Mouse (Mus musculus): Measurements from ENCODE around the gene Ext2. TPM values are rescaled to one million over a fixed set of nuclear protein-coding genes. Genes with fewer than 3 reads are reported as not detected.

The Ext2 gene
- polyA plus RNA-seq, 1 experiment from 2014 or later: 114 TPM

DNA sequence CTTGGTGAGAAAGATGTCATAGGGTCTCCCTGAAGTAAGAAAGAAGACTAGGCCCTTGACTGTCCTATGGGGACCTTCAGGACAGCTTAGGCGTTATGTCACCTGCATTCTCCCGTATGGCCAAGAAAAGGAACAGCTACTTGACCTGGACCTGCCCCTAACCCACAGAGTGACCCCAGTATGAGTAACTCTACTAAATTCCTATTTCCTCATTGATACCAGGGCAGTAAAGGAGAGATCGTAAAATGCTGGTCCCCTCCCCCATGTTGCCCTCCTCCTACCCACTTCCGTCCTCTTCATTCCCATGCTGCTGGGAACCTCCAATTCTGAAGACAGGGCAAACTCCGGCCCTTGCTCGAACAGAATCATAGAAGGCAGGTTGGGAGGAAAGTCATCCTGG, 177.6 kb downstream of the Ext2 start:
- no peak overlapping the region for H3K9ac ChIP-seq
- H3K9me3 ChIP-seq: no peaks in the 10 kb centered on the region
- H3K4me3 ChIP-seq: peak overlapping the region; percentile 4; the same call in 1 of the 2 replicates
- H3K36me3 ChIP-seq: no peaks in the 10 kb centered on the region
- WGBS: 57% methylated on average over 6 of the region's 6 CpGs
- peaks cover 47% of the 10 kb centered on the region for H3K4me1 ChIP-seq
- H3K4me2 ChIP-seq: no peak overlapping the region
- no peak overlapping the region for H3K27ac ChIP-seq
- peaks cover 94% of the 10 kb centered on the region for H3K27me3 ChIP-seq
- no peak for ATAC-seq (ENCODE audit: insufficient number of reproducible peaks, low FRiP score, low TSS enrichment, low read depth)

DNA sequence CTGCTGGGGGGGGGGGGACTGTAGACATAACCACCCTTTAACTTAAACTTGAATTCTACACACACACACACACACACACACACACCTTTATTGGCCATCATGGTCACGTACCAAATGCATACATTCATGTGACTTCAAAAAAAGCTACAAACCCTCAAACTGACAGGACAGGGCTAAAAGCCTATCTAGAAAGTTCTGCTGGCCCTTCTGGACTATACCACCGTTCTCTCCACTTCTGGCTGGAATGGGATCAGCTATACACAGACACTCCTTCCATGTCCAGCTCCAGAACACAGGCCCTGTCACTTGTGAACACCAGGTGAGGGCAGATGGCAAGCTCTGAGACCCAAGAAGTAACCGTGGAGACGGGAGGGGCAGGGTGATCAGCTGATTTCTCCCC, 178.1 kb downstream of the Ext2 start:
- Histone ChIP-seq H3K27ac (no peak overlapping the region), H3K27me3 (peaks cover 94% of the 10 kb centered on the region), H3K4me1 (peaks cover 46% of the 10 kb centered on the region), H3K9ac (no peak overlapping the region), H3K4me3 (no peak overlapping the region), H3K4me2 (no peak overlapping the region), H3K36me3 (no peaks in the 10 kb centered on the region), H3K9me3 (no peaks in the 10 kb centered on the region)
- 62% methylated on average over 4 of the region's 4 CpGs for WGBS
- no peak for ATAC-seq (ENCODE audit: insufficient number of reproducible peaks, low FRiP score, low TSS enrichment, low read depth)

GRCm38 (mm10) chr2:93643403-93643780, 179.0 kb downstream of the Ext2 start:
- Histone ChIP-seq H3K27me3 (peaks cover 91% of the 10 kb centered on the region), H3K36me3 (no peaks in the 10 kb centered on the region), H3K9ac (peak overlapping the region; percentile 47; the same call in 1 of the 2 replicates), H3K4me1 (peaks cover 46% of the 10 kb centered on the region), H3K4me3 (peak overlapping the region; percentile 50), H3K27ac (no peak overlapping the region), H3K4me2 (peak overlapping the region; percentile 89), H3K9me3 (no peaks in the 10 kb centered on the region)
- no peak for ATAC-seq (ENCODE audit: insufficient number of reproducible peaks, low FRiP score, low TSS enrichment, low read depth)
- 4% methylated on average over 28 of the region's 28 CpGs for WGBS

DNA sequence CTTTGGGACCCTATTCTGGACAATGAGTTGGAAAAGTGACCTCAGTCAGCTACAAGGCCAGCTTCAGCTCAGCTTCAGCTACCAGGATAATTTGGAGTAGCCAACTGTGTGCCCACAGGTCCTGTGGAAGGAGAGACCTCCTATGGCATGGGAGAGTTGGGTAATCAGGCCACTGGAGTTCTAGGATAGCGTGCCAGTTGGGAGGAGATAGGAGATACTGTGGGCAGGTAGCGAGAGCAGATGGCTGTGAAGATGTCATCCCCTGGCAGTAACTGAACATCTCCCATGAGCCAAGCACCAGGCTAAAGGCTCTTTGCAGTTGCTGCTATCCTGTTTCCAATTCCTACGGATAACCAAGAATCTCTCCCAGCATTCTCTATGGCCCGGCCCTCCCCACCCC, 187.8 kb downstream of the Ext2 start:
- Histone ChIP-seq H3K36me3 (no peaks in the 10 kb centered on the region), H3K4me3 (no peak overlapping the region), H3K27me3 (peaks cover 63% of the 10 kb centered on the region), H3K9me3 (no peaks in the 10 kb centered on the region), H3K27ac (no peak overlapping the region), H3K4me2 (no peak overlapping the region), H3K4me1 (peaks cover 10% of the 10 kb centered on the region), H3K9ac (no peak overlapping the region)
- WGBS: 82% methylated on average over 4 of the region's 4 CpGs
- no peak for ATAC-seq (ENCODE audit: insufficient number of reproducible peaks, low FRiP score, low TSS enrichment, low read depth)

DNA sequence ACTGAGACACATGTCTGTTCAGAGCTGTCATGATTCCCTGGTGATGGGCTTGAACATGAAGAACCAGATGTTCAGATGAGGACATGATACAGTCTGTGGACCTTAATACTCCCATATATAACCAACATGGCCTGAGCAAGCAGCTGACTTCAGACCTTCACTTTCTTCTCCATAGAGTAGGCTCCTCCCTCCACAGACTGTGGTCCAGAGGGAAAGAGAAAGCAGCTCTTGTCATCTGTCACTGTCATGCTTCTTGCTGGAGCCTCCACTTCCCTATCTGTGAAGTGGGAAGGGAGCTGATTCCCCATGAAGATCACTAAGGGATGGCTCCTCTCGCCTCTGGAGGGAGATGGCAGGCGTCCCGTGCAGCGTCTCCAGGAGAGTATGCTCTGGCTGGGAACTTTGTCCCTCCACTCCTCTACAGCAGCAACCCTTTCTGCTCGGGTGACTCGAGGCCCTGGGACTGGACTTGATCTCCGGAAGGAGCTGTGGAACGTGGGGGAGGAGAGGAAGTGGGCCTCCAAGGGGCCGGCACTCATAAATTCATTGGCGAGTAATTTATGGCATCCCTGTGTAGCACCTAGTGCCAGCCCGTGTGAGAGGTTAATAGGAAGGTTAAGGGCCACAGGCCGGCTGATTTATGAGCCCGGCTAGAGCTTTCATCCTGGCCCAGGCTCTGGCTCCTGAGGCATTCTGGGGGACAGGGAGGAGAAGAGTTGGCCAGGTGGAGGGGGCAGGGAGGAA, 197.5 kb downstream of the Ext2 start:
- H3K9me3 ChIP-seq: no peaks in the 10 kb centered on the region
- H3K4me3 ChIP-seq: no peak overlapping the region
- peaks cover 11% of the 10 kb centered on the region; the same call in 1 of the 2 replicates for H3K4me1 ChIP-seq
- no peak overlapping the region for H3K9ac ChIP-seq
- H3K27me3 ChIP-seq: peaks cover 31% of the 10 kb centered on the region; the same call in 1 of the 2 replicates
- no peak overlapping the region for H3K4me2 ChIP-seq
- no peaks in the 10 kb centered on the region for H3K36me3 ChIP-seq
- no peak overlapping the region for H3K27ac ChIP-seq
- WGBS: 8% methylated on average over 13 of the region's 13 CpGs
- ATAC-seq (ENCODE audit: insufficient number of reproducible peaks, low FRiP score, low TSS enrichment, low read depth): no peak

GRCm38 (mm10) chr2:93619208-93619849, 203.0 kb downstream of the Ext2 start:
- no peaks in the 10 kb centered on the region for H3K36me3 ChIP-seq
- no peak overlapping the region for H3K27ac ChIP-seq
- no peak overlapping the region for H3K4me3 ChIP-seq
- H3K9ac ChIP-seq: no peak overlapping the region
- peak; percentile 48; the same call in 1 of the 2 replicates for ATAC-seq (ENCODE audit: insufficient number of reproducible peaks, low FRiP score, low TSS enrichment, low read depth)
- 40% methylated on average over 5 of the region's 5 CpGs for WGBS
- peaks cover 4% of the 10 kb centered on the region; the same call in 1 of the 2 replicates for H3K4me1 ChIP-seq
- no peak overlapping the region for H3K4me2 ChIP-seq
- H3K27me3 ChIP-seq: peaks cover 40% of the 10 kb centered on the region; the same call in 1 of the 2 replicates
- H3K9me3 ChIP-seq: no peaks in the 10 kb centered on the region

GRCm38 (mm10) chr2:93618447-93619199, 203.7 kb downstream of the Ext2 start:
- Histone ChIP-seq H3K27me3 (peaks cover 42% of the 10 kb centered on the region; the same call in 1 of the 2 replicates), H3K4me1 (peaks cover 4% of the 10 kb centered on the region; the same call in 1 of the 2 replicates), H3K9ac (no peak overlapping the region), H3K9me3 (no peaks in the 10 kb centered on the region), H3K27ac (no peak overlapping the region), H3K36me3 (no peaks in the 10 kb centered on the region), H3K4me3 (no peak overlapping the region), H3K4me2 (no peak overlapping the region)
- WGBS: 39% methylated on average over 19 of the region's 19 CpGs
- ATAC-seq (ENCODE audit: insufficient number of reproducible peaks, low FRiP score, low TSS enrichment, low read depth): no peak

DNA sequence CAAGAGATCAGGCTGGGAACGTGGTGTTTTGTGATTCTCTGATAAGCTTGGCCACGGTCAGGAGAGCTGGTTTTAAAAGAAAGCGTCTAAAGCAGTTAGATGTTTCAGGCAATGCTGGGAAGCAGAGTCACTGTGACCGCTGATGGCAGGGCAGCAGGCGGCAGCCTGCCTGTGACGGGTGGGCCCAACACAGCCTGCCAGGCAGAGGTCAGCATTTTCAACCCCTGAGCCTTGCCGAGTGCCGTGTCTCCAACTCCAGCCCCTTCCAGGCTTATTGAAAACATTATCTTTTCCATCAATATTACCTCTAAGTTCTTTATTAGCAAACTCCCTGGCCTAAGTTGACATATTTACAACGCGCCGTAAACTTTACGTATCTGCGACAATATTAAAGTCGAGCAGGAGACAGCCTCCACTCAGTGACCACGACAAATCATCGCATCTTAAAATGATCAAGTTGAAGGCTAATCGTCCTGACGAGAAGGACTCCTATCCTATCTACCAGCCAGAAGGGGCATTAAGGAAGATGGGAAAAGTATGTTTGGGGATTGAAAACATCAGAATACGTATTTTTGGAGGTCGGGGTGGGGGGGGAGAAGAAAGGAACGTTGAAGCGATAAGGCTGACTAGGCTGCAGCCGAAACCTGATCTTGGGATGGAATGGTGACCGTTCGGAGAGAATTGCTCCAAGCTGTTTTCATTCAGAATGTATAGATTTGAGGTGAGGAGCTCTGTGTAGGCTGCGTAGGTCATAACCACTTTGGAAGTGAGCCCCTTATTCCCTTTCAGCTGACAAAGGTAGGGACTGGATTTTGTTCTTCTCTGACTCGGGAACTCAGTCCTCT, 206.3 kb downstream of the Ext2 start:
- Histone ChIP-seq H3K4me1 (peaks cover 4% of the 10 kb centered on the region; the same call in 1 of the 2 replicates), H3K9me3 (no peaks in the 10 kb centered on the region), H3K27ac (no peak overlapping the region), H3K9ac (no peak overlapping the region), H3K36me3 (no peaks in the 10 kb centered on the region), H3K4me2 (no peak overlapping the region), H3K4me3 (no peak overlapping the region), H3K27me3 (peaks cover 30% of the 10 kb centered on the region; the same call in 1 of the 2 replicates)
- WGBS: 36% methylated on average over 27 of the region's 27 CpGs
- ATAC-seq (ENCODE audit: insufficient number of reproducible peaks, low FRiP score, low TSS enrichment, low read depth): no peak

GRCm38 (mm10) chr2:93613020-93613419, 209.3 kb downstream of the Ext2 start:
- no peak overlapping the region for H3K4me3 ChIP-seq
- peaks cover 4% of the 10 kb centered on the region; the same call in 1 of the 2 replicates for H3K4me1 ChIP-seq
- peaks cover 9% of the 10 kb centered on the region; the same call in 1 of the 2 replicates for H3K27me3 ChIP-seq
- H3K9me3 ChIP-seq: no peaks in the 10 kb centered on the region
- no peak overlapping the region for H3K4me2 ChIP-seq
- H3K36me3 ChIP-seq: no peaks in the 10 kb centered on the region
- no peak overlapping the region for H3K9ac ChIP-seq
- WGBS: 85% methylated on average over 7 of the region's 7 CpGs
- ATAC-seq (ENCODE audit: insufficient number of reproducible peaks, low FRiP score, low TSS enrichment, low read depth): no peak
- no peak overlapping the region for H3K27ac ChIP-seq
